Mouse (Mus musculus): ENCODE results near the gene March9. TPM values are rescaled to one million over a fixed set of nuclear protein-coding genes. Genes with fewer than 3 reads are reported as not detected.

The March9 gene
- total and polyA plus RNA-seq, 2 experiments from 2014 or later, result 9.8 to 84.0 TPM

DNA sequence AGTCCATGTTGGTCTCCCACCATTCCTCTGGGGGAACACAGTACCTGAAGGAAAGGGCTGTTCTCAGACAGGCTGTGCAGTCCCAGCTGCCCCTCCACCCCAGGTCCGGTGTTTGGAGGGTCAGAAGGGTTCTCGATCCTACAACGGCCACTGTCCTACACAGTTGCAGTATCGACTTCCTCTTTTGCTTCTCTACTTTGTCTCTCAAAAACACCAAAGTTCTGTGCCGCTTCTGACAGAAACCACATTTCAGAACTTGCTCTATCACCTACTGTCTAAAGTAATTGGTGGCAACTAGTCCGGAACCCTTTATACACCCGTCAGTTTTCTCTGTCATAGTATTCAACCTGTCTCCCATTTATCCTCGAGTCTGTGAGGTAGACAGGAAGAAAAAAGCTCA lies 4.6 kb downstream of the March9 start:
- Histone ChIP-seq H3K27me3 (ENCODE audit: insufficient read depth, low read length) (peaks cover 5% of the 10 kb centered on the region; the same call in 1 of the 2 replicates), H3K4me1 (ENCODE audit: insufficient read depth, low read length) (0 out of 2 replicates have a peak, but pooled peaks cover 4% of the 10 kb centered on the region), H3K4me2 (ENCODE audit: low read depth, low read length, poor library complexity, severe bottlenecking) (no peak overlapping the region), H3K36me3 (ENCODE audit: insufficient read depth, low read length) (peaks cover 40% of the 10 kb centered on the region), H3K9me3 (ENCODE audit: low read length) (no peaks in the 10 kb centered on the region), H3K27ac (ENCODE audit: low read depth, low read length) (no peak overlapping the region), H3K9ac (replicated peaks; ENCODE audit: low read length, poor library complexity, severe bottlenecking) (no peak overlapping the region), H3K4me3 (ENCODE audit: low read depth, low read length) (no peak overlapping the region)
- TF ChIP-seq CTCF (IDR thresholded peaks at IDR 0.05), result no peak
- ATAC-seq (ENCODE audit: low FRiP score), result no peak
- 89% methylated on average over 8 of the region's 8 CpGs for WGBS
- no peak for DNase-seq (ENCODE audit: low spot score)

DNA sequence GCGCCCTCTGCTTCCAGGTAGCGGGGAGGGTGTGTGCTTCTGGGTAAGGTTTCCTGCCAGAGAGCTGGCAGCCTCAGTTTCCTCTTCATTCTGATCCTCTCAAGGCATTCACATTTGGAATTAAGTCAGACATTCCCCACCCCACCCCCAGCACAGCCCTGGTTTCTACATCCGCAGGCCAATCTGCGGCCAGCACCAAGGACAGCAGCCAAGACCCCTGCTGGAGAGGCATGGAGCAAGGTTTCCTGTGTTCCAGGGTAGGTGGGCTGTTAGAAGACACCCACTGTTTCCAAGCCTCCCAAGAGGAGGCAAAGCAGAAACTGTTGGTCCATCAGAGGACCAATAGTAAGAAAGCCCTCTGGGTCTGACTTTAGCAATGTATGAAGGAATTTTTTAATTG lies 5.3 kb downstream of the March9 start:
- 79% methylated on average over 4 of the region's 4 CpGs for WGBS

DNA sequence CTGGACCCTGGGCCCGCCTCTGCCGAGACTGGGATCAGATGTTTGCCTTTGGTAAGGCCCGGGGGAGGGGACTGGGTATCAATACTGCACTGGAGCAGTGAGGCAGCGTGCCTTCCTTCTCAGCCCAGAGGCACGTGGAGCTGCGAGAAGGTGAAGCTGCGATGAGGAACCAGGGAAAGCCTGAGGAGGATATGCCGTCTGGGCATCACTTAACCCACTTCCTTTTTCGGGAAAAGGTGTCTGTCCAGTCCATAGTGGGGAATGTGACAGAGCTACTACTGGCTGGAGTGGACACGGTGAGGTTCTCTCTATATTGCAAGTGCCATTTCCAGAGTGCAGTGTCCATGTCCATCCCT lies 9.9 kb downstream of the March9 start:
- no peak for ATAC-seq (ENCODE audit: low FRiP score)
- Histone ChIP-seq H3K9ac (replicated peaks; ENCODE audit: low read length, poor library complexity, severe bottlenecking) (no peak overlapping the region), H3K36me3 (ENCODE audit: insufficient read depth, low read length) (peaks cover 16% of the 10 kb centered on the region), H3K4me2 (ENCODE audit: low read depth, low read length, poor library complexity, severe bottlenecking) (no peak overlapping the region), H3K4me3 (ENCODE audit: low read depth, low read length) (no peak overlapping the region), H3K27ac (ENCODE audit: low read depth, low read length) (no peak overlapping the region), H3K27me3 (ENCODE audit: insufficient read depth, low read length) (peaks cover 33% of the 10 kb centered on the region), H3K4me1 (ENCODE audit: insufficient read depth, low read length) (no peaks in the 10 kb centered on the region), H3K9me3 (ENCODE audit: low read length) (no peaks in the 10 kb centered on the region)
- TF ChIP-seq CTCF (IDR thresholded peaks at IDR 0.05), result no peak
- no peak for DNase-seq (ENCODE audit: low spot score)
- 23% methylated on average over 10 of the region's 10 CpGs for WGBS

More for the DNA sequence above, 5.3 kb downstream of the March9 start:
- Histone ChIP-seq H3K36me3 (ENCODE audit: insufficient read depth, low read length) (peaks cover 40% of the 10 kb centered on the region), H3K27ac (ENCODE audit: low read depth, low read length) (no peak overlapping the region), H3K9me3 (ENCODE audit: low read length) (no peaks in the 10 kb centered on the region), H3K27me3 (ENCODE audit: insufficient read depth, low read length) (peaks cover 12% of the 10 kb centered on the region), H3K4me3 (ENCODE audit: low read depth, low read length) (no peak overlapping the region), H3K9ac (replicated peaks; ENCODE audit: low read length, poor library complexity, severe bottlenecking) (no peak overlapping the region), H3K4me2 (ENCODE audit: low read depth, low read length, poor library complexity, severe bottlenecking) (no peak overlapping the region), H3K4me1 (ENCODE audit: insufficient read depth, low read length) (0 out of 2 replicates have a peak, but pooled peaks cover 4% of the 10 kb centered on the region)
- DNase-seq (ENCODE audit: low spot score), result no peak
- no peak for ATAC-seq (ENCODE audit: low FRiP score)
- TF ChIP-seq CTCF (IDR thresholded peaks at IDR 0.05), result no peak

DNA sequence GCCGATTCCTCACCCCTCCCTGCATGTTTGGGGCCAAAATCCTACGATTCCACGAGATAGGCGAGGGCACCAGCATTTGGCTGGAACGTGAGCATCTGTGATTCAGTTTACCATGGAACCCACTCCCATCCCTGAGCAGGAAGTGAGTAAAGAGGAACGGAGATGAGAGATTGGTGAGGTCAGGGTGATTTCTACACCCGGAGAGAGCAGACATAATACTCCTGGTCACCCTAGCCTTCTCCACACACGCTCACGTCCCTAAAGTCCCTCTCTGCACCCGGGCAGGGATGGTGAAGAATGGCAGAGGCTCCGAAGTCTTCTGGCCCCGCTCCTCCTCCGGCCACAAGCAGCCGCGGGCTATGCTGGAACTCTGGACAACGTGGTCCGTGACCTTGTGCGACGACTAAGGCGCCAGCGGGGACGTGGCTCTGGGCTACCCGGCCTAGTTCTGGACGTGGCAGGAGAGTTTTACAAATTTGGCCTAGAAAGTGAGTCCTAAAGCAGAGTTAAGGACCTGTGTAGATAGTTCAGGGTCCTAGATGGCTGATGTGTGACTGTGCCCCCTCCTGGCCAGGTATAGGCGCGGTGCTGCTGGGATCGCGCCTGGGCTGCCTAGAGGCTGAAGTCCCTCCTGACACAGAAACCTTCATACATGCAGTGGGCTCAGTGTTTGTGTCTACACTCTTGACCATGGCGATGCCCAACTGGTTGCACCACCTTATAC lies 10.4 kb downstream of the March9 start:
- H3K4me2 ChIP-seq (ENCODE audit: low read depth, low read length, poor library complexity, severe bottlenecking), result no peak overlapping the region
- no peaks in the 10 kb centered on the region for H3K4me1 ChIP-seq (ENCODE audit: insufficient read depth, low read length)
- no peak overlapping the region for H3K9ac ChIP-seq (replicated peaks; ENCODE audit: low read length, poor library complexity, severe bottlenecking)
- no peak overlapping the region for H3K27ac ChIP-seq (ENCODE audit: low read depth, low read length)
- H3K4me3 ChIP-seq (ENCODE audit: low read depth, low read length), result no peak overlapping the region
- H3K27me3 ChIP-seq (ENCODE audit: insufficient read depth, low read length), result peaks cover 33% of the 10 kb centered on the region
- WGBS, result 5% methylated on average over 29 of the region's 29 CpGs
- peak; percentile 26 for TF ChIP-seq CTCF (IDR thresholded peaks at IDR 0.05)
- H3K36me3 ChIP-seq (ENCODE audit: insufficient read depth, low read length), result peaks cover 11% of the 10 kb centered on the region; the same call in 1 of the 2 replicates
- no peaks in the 10 kb centered on the region for H3K9me3 ChIP-seq (ENCODE audit: low read length)
- ATAC-seq (ENCODE audit: low FRiP score) (no peak), DNase-seq (ENCODE audit: low spot score) (no peak)

DNA sequence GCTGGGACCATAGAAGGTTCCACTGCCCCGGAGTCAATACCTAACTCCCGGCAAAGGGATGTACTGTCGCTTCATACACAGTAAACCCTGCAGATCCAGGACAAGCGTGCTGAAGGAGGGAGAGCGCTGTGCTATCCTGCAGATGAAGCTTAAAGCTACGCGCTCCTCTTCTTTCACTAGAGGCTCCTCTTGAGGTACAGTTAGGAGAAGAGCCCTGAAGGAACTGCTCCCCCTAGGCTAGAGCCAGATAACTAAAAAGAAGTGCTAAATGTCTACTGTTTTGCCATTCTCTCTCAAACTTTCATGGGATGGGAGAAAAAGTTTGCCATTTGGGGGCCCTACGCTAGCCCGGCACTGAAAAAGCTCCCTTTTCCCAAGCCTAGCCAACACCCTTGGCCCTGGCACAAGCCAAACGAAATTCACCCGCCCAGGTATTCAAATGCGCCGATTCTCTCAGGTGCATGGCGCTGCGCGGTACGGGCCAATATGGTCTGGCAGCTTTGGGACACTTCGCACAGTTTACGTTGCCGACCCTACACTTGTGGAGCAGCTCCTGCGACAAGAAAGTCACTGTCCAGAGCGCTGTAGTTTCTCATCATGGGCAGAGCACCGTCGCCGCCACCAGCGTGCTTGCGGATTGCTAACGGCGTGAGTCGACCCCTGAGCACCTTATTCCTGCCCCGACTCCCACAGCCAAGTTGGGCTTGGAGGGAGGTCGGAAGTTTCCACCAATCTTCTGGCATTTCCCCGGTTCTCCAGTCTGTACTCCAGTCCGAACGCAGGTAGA lies 11.2 kb downstream of the March9 start:
- peaks cover 33% of the 10 kb centered on the region for H3K27me3 ChIP-seq (ENCODE audit: insufficient read depth, low read length)
- 6% methylated on average over 35 of the region's 35 CpGs for WGBS
- H3K36me3 ChIP-seq (ENCODE audit: insufficient read depth, low read length), result peaks cover 3% of the 10 kb centered on the region; the same call in 1 of the 2 replicates
- DNase-seq (ENCODE audit: low spot score) (no peak), ATAC-seq (ENCODE audit: low FRiP score) (no peak)
- no peaks in the 10 kb centered on the region for H3K9me3 ChIP-seq (ENCODE audit: low read length)
- no peak overlapping the region for H3K9ac ChIP-seq (replicated peaks; ENCODE audit: low read length, poor library complexity, severe bottlenecking)
- no peak overlapping the region for H3K4me2 ChIP-seq (ENCODE audit: low read depth, low read length, poor library complexity, severe bottlenecking)
- TF ChIP-seq CTCF (IDR thresholded peaks at IDR 0.05), result peak; percentile 29; the same call in 1 of the 2 replicates
- no peak overlapping the region for H3K4me3 ChIP-seq (ENCODE audit: low read depth, low read length)
- H3K27ac ChIP-seq (ENCODE audit: low read depth, low read length), result no peak overlapping the region
- H3K4me1 ChIP-seq (ENCODE audit: insufficient read depth, low read length), result no peaks in the 10 kb centered on the region

DNA sequence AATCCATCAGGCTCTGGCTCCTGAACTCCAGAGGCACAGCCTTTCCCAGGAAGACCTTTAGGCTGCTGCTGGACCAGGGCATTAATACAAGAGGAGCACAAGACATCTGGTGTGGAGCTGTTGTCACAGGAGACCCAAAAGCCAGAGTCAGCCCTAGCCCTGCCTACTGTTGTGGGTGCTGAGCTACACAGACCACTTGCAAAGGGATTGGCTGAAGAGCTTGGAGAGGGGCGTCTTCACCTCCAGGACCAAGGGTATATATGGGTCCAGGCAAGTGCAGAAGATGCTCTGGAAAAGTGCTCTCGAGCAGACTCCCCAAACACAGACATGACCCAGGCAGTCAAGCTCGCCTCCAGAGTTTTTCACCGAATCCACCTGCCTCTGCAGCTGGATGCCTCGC lies 12.0 kb downstream of the March9 start, which contains the start of gene Cyp27b1:
Cyp27b1 (plus strand) TSS at position 297 of the 400 bp plus-strand sequence.
- 29% methylated on average over 5 of the region's 5 CpGs for WGBS
- no peak for TF ChIP-seq CTCF (IDR thresholded peaks at IDR 0.05)
- Histone ChIP-seq H3K27me3 (ENCODE audit: insufficient read depth, low read length) (peaks cover 33% of the 10 kb centered on the region), H3K4me2 (ENCODE audit: low read depth, low read length, poor library complexity, severe bottlenecking) (no peak within 1 kb of the TSS), H3K27ac (ENCODE audit: low read depth, low read length) (no peak within 1 kb of the TSS), H3K4me1 (ENCODE audit: insufficient read depth, low read length) (no peaks in the 10 kb centered on the region), H3K9ac (replicated peaks; ENCODE audit: low read length, poor library complexity, severe bottlenecking) (no peak within 1 kb of the TSS), H3K9me3 (ENCODE audit: low read length) (no peaks in the 10 kb centered on the region), H3K4me3 (ENCODE audit: low read depth, low read length) (no peak within 1 kb of the TSS), H3K36me3 (ENCODE audit: insufficient read depth, low read length) (no peaks in the 10 kb centered on the region)
- ATAC-seq (ENCODE audit: low FRiP score) (no peak), DNase-seq (ENCODE audit: low spot score) (no peak)

Data from midbrain, postnatal 0 days (tissue).